Mouse (Mus musculus) mature B cell (primary cell): ENCODE results near the gene Agps.
"Not testable (repeated sequence)": the region's sequence is repeated elsewhere in the genome, so short reads cannot be mapped to it uniquely, and the experiment has no call there.

ENCODE experiments used
- in situ Hi-C: fragments of 300-500 bp; cut with MboI; formaldehyde crosslinking; loops from 2 replicates; pipeline ENCODE4 v1.14.3; 2019

Gene Agps

DNA sequence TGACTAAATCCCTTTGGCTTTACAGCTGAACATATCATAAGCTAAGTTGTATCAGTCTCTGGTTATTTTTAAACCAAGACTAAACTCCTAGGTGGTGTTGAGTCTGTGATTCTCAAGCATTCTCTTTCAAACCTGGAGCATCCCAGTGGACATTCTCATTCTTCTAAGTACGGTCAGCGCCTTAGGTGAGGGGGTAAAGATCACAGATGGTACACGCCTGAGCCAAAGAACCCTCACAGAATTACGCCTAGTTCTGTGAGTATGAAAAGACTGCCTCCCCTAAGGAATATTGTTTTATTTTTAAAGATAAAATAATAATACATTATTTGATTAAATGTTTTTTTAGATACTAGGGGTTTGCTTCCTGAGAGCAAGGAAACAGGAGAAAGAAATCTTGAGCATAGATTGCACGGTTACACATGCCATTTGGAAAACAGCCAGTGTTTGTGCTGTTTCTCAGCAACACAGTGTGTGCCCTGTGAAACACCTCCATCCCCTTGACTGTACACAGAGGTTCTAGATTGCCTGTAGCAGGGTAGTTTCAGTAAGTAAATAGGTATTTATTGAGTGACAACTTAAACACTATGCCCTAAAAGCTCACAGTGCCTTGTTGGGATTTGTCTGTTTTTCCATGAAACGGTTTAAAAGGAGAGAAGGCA, 97.9 kb downstream of the Agps start:
- in situ Hi-C loops, result no loop called here

GRCm38 (mm10) chr2:75930941-75931340, 99.0 kb downstream of the Agps start:
- in situ Hi-C loops, result no loop called here

- in situ Hi-C loops, result no loop called here
Measured at GRCm38 (mm10) chr2:75933541-75933940, 101.6 kb downstream of the Agps start.

GRCm38 (mm10) chr2:75936685-75937084, 104.7 kb downstream of the Agps start:
- in situ Hi-C loops, result not testable (repeated sequence)

GRCm38 (mm10) chr2:75937520-75938116, 105.6 kb downstream of the Agps start:
- in situ Hi-C loops, result not testable (repeated sequence)

- in situ Hi-C loops, result no loop called here
Measured at GRCm38 (mm10) chr2:75938117-75939063, 106.4 kb downstream of the Agps start, which contains the start of gene Ttc30b. Ttc30b (minus strand) TSS chr2:75938585.

GRCm38 (mm10) chr2:75950685-75951084, 118.7 kb downstream of the Agps start:
- in situ Hi-C loops, result no loop called here

GRCm38 (mm10) chr2:75953320-75953719, 121.3 kb downstream of the Agps start:
- in situ Hi-C loops, result no loop called here

- in situ Hi-C loops, result no loop called here
Measured at GRCm38 (mm10) chr2:75955709-75956108, 123.7 kb downstream of the Agps start.

DNA sequence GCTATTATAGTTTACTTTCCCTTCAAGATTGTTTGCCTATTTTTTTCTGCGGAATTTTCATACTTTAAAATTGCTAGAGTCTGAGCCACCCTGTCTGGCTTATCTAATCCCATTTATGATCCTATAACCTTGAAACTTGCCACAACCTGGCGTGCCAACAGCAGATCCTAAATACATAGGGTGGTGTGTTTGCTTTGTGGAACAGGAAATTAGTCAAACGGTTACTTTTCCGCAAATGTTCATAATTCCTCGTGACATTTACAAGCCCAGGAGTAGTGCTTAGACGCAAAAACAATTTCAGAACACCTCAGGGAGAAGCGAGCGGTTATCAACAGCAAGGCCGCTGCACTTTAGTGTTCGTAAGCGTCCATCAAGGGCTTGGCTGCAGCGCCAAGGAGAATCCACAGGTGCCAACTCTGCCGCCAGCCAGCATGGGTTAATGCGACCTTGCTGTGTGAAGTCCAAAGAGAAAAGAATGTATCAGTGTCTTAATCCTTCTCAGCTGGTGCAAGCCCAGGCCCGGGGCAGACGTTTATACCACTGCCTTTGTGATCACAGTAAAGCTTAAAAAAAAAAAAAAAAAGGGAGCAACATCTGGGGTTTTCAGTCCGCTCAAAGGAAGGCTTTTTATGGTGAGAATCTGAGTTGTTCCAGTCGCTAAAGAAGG, 127.3 kb downstream of the Agps start:
- in situ Hi-C loops, result no loop called here

DNA sequence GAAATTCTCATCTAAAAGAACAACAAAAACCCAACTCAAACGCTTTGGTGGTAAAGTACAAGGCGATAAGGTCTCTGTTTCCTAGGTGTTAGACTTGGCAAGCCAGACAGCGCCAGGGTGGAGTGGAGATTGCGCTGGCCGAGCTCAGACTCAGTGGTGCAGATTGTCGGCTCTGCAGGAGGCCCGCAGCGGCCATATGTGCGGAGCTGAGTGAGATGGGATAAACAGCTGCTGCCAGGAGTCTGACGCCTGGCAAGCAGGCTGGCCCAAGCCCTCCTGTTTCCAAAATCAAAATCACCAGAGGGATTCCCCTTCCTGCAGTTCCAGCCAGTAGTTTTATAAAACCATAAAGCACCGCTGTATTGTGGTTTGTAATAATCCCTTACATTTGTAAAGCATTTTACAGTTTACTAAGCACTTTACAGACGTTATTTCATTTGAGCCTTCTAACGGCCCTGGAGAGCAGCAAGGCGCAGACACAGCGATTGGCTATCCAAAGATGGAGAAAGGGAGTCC, 127.9 kb downstream of the Agps start:
- in situ Hi-C loops, result no loop called here

DNA sequence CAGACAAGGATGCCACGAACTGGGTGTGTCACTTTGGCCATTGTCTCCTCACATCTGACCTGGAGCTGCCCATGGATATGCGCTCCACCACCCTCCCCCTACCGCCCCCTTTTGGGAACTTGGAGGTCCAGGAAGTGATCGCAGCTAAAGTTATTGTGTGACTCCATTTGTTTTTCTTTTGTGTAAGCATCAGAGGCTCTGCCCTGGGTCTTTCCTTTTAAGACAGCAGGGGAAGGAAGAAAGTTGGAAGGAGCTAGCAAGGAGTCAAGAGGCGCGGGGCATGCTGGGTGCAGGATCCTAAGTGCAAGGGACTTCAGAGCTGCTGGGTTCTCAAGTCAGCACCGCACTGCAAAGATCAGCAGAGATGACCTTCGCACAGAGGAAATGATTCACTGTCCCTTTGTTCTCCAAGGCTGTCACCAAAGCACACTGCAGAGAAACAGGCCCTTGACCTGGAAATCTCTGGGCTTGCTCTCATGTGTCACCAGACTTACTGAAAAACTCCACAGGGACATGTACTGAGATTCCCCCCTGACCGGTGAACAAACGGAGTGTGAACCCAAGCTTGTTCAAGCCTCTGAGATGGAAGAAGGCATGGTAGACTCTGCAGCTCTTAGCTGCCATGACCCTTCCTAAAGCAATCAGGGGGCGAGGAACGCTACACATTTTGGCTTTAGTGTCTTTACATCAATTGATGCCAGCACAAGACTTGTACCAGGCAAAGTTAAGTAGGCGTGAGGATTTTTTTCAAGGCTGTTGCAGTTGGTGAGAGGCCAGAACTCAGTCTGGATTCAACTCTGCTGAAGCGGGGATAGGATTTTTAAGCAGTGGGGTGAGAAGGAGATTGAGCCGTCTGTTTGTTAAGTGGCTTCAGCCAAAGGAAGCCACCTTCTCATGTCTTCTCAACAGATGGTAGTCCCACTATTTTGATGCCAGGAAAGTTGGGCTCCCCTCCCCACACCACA, 128.7 kb downstream of the Agps start:
- in situ Hi-C loops, result no loop called here

GRCm38 (mm10) chr2:75963211-75963840, 131.3 kb downstream of the Agps start:
- in situ Hi-C loops, result no loop called here

- in situ Hi-C loops, result no loop called here
Measured at GRCm38 (mm10) chr2:75964051-75964450, 132.1 kb downstream of the Agps start.

DNA sequence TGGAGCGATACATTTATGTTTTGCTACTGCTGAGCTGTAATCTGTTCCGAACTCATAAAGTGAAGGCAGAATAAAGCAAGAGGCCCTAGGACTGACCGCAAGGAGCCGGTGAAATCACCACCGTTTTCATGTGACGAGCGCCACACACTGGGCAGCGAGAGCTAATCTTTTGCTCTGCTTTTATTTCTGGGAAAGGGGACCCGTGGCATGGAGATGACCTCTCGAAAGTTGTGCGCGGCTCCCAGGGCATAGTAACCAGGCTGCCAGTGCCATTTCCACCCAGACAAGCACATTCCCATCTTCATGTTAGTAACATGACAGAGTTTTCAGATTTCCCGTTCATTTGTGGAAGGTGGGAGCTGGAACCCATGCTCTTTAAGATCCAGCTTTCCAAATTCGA, 132.5 kb downstream of the Agps start:
- in situ Hi-C loops, result no loop called here

DNA sequence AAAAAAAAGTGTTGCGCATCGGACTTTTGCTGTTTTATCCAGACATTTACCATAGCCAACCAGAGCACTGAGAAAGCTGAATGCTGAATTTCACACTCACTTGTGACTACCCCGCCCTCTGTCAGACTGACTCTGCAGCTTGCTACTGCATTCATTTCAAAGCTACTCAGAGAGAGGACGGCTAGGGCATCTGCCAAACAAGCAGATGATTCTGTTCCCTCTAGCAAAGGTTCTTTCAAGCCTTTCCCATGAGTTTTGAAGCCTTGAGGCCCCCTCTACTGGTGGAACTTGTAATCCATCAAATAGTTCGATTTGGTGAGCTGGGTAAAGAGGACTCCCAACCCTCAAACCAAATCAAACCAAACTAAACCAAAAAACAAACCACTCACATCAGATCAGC, 133.0 kb downstream of the Agps start:
- in situ Hi-C loops, result no loop called here

DNA sequence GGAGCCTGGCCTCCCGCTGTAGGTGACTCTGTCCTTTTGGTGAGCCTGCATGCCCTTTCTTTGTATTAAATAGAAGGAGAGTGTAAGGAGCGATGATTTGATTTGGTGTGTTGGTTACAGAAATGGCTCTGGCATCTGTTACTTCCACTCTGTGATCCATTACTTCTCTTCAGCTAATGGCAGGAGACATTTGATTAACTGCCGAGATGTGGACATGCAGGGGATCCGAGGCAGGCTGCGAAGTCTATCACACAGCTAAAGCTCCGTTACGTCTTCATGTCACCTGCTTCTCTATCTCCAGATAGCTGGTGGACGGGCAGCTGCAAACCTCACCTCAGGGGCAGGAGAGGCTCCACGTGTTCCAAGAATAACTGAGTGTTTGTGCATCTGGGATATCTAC, 142.2 kb downstream of the Agps start:
- in situ Hi-C loops, result no loop called here

DNA sequence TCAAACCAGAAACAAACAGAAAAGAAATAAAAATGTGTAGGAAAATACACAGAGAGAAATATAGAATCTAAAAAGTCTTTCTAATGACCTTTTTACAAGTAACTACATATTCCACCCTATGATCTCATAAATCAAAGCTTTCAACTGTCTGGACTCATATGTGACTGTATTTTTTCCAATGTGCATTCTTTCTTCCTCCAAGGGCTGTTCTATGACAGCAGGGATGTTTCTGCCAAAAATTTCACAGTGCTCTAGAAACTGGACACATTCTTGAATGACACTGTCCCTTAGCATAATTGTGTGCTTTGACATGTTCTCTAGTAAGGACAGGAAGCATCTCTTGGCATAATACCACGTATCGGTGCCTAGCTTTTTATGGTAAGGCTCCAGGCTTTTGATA, 144.1 kb downstream of the Agps start:
- in situ Hi-C loops, result not testable (repeated sequence)

DNA sequence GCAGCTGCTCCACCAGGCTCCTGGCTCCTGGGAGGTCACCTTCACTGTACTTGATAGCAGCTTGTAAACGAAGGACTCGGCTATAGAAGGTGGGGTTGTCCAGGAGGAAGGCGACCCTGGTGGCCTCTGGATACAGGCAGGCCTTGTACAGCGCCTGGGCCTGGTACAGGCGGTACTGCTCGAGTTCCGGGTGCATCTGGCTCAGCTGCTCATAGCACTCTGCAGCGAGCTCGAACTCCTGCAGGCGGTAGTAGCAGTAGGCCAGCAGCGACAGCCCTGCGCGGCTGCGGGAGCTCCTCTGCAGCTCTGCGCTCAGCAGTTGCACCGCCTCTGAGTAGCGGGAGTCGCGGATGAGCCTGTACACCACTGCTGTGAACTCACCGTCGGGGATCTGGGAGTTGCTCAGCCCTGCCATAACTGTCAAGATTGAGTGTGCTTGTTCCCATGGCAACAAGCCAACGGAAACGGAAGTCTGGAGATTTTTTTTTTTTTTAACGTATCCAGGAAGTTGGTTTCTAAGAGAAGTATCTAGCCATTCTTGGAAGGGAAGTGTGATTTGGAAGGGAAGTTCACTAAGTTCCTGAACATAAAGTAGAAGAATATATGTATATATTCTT, 145.9 kb downstream of the Agps start, which contains the start of gene Ttc30a2:
Gene Ttc30a2 (minus strand): TSS at position 419 of the 617 bp plus-strand sequence.
- in situ Hi-C loops, result not testable (repeated sequence)
